ENCODE assay signal across 19 mouse cellular contexts in the genomic region with DNA sequence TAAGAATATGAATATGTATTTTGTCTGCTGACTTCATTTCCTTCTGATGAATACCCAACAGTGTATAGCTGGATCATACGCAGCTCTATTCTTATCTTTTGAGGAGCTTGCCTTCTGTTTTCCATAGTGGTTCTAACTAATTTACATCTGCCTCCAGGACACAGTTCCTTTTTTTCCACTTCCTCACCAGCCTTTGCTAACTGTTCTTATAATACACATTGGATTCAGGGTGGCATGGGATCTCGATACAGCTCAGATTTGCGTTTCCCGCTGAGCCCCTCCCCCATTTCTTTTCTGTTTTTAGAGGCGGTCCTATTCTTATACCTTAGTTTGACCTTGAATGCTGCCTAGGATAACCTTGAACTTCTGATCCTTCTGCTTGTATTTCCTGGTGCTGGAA. TPM values are rescaled to one million over a fixed set of nuclear protein-coding genes. Genes with fewer than 3 reads are reported as not detected.
DNase-seq lines count a peak whose midpoint lies in the region; TF ChIP-seq lines count a peak whose summit lies in the region.
"Had no signal": no experiment of that assay in that cellular context is flagged by ENCODE, and none has a peak within 500 bp of the region (broad histone marks: within the 10 kb centered on the region; RNA-seq: fewer than 3 reads in every experiment).

No protein-coding gene starts in this region.

- H3K9ac ChIP-seq in MEL (ENCODE audit: control insufficient read depth, low read depth, low read length, poor library complexity, severe bottlenecking) = no peak overlapping the region
- H3K9ac ChIP-seq: hindbrain, embryonic 12.5 days had no signal

- TF ChIP-seq RAD21 in MEL (IDR thresholded peaks at IDR 0.05; ENCODE audit: low read depth, low read length) = no peak

- 98% methylated on average over 5 of the region's 5 CpGs for WGBS in thymus, adult 2 months

- H3K4me1 ChIP-seq in MEL (ENCODE audit: control insufficient read depth in 1 of 2, insufficient read depth in 2 of 2, low read length in 2 of 2) = no peaks in the 10 kb centered on the region; a peak in 1 of 4 replicates
- peaks cover 17% of the 10 kb centered on the region for H3K4me1 ChIP-seq in bone marrow macrophage, adult 2 months (ENCODE audit: control insufficient read depth, insufficient read depth, low read length)
- H3K4me1 ChIP-seq in thymus, adult 2 months (replicated peaks; ENCODE audit: control insufficient read depth, insufficient read depth, low read length) = no peaks in the 10 kb centered on the region
- H3K4me1 ChIP-seq: embryonic facial prominence, embryonic 10.5 days; hindbrain, embryonic 12.5 days had no signal

- no peak for TF ChIP-seq EP300 in MEL (IDR thresholded peaks at IDR 0.05; ENCODE audit: low read depth in 1 of 2, low read length in 2 of 2)

- H3K36me3 ChIP-seq in MEL (ENCODE audit: control insufficient read depth in 1 of 2, insufficient read depth in 2 of 2, low read length in 2 of 2) = peaks cover 0 to 24% of the 10 kb centered on the region in 2 experiments; a peak in 3 of 4 replicates
- H3K36me3 ChIP-seq in thymus, adult 2 months (ENCODE audit: control insufficient read depth, insufficient read depth, low read length) = no peaks in the 10 kb centered on the region
- H3K36me3 ChIP-seq: G1E had no signal

- TF ChIP-seq POLR2A in MEL (IDR thresholded peaks at IDR 0.05; ENCODE audit: control insufficient read depth in 1 of 2, insufficient read depth in 1 of 2, low read depth in 1 of 2, low read length in 2 of 2, poor library complexity in 1 of 2) = no peak
- TF ChIP-seq POLR2A in bone marrow macrophage, adult 2 months (IDR thresholded peaks at IDR 0.05; ENCODE audit: borderline replicate concordance, low read depth, low read length) = no peak
- TF ChIP-seq POLR2A in thymus, adult 2 months (IDR thresholded peaks at IDR 0.05; ENCODE audit: control insufficient read depth, extremely low read depth, insufficient read depth, low read length, poor library complexity) = no peak

- H3K79me2 ChIP-seq in MEL (ENCODE audit: control insufficient read depth, insufficient read depth, low read length, poor library complexity) = no peaks in the 10 kb centered on the region; the same call in 1 of the 2 replicates

- H3K27me3 ChIP-seq in MEL (ENCODE audit: control insufficient read depth in 1 of 2, insufficient read depth in 2 of 2, low read length in 2 of 2) = no peaks in the 10 kb centered on the region
- no peaks in the 10 kb centered on the region for H3K27me3 ChIP-seq in thymus, adult 2 months (ENCODE audit: control insufficient read depth, insufficient read depth, low read length)
- H3K27me3 ChIP-seq: hindbrain, embryonic 12.5 days; Patski had no signal

- DNase-seq in layer of hippocampus, adult 9-11 months = peak; percentile 31
- no peak for DNase-seq in layer of hippocampus, postnatal 36 days
- DNase-seq in ES-CJ7 (ENCODE audit: low read depth, low spot score) (peak; percentile 62), MEL (ENCODE audit: low read depth, low spot score) (peak; percentile 18)
- DNase-seq in thymus, adult 2 months = no peak
- DNase-seq in cerebellum, postnatal 4 days (ENCODE audit: low spot score in 2 of 2) = no peak
- DNase-seq: adrenal gland, adult 8-10 months; adrenal gland, postnatal 36 days; cerebellum, adult 11-12 months; cerebellum, adult 9-10 months; cerebellum, postnatal 36 days; gastrocnemius, postnatal 14 days; heart, postnatal 10 days; heart, postnatal 4 days had no signal

- no peaks in the 10 kb centered on the region for H3K9me3 ChIP-seq in MEL (replicated peaks; ENCODE audit: insufficient read depth, low read length)
- H3K9me3 ChIP-seq: embryonic facial prominence, embryonic 10.5 days; G1E; hindbrain, embryonic 12.5 days had no signal

- H3K27ac ChIP-seq in MEL (ENCODE audit: control insufficient read depth, low read depth, low read length) = no peak overlapping the region
- peak overlapping the region; percentile 25 for H3K27ac ChIP-seq in bone marrow macrophage, adult 2 months (ENCODE audit: insufficient read depth, low read depth, low read length)
- no peak overlapping the region for H3K27ac ChIP-seq in thymus, adult 2 months (ENCODE audit: control insufficient read depth, insufficient read depth, low read length)
- H3K27ac ChIP-seq: embryonic facial prominence, embryonic 10.5 days; hindbrain, embryonic 12.5 days had no signal

- TF ChIP-seq CTCF in MEL (IDR thresholded peaks at IDR 0.05 in 2 of 3, conservative IDR thresholded peaks at IDR 0.05 in 1 of 3; ENCODE audit: control insufficient read depth in 1 of 3, insufficient read depth in 1 of 3, low read depth in 2 of 3, low read length in 3 of 3, poor library complexity in 1 of 3, severe bottlenecking in 1 of 3) = no peak
- no peak for TF ChIP-seq CTCF in bone marrow macrophage, adult 2 months (IDR thresholded peaks at IDR 0.05; ENCODE audit: low read depth, low read length)
- TF ChIP-seq CTCF in thymus, adult 2 months (IDR thresholded peaks at IDR 0.05; ENCODE audit: borderline replicate concordance, control insufficient read depth, extremely low read depth, insufficient read depth, low read length, poor library complexity) = no peak

- H3K4me3 ChIP-seq in MEL (ENCODE audit: control insufficient read depth in 1 of 2, insufficient read depth in 1 of 2, low read depth in 2 of 2, low read length in 2 of 2) = no peak overlapping the region
- H3K4me3 ChIP-seq in bone marrow macrophage, adult 2 months (ENCODE audit: insufficient read depth, low read length) = no peak overlapping the region
- no peak overlapping the region for H3K4me3 ChIP-seq in thymus, adult 2 months (ENCODE audit: control insufficient read depth, insufficient read depth, low read length)
- H3K4me3 ChIP-seq: embryonic facial prominence, embryonic 10.5 days; hindbrain, embryonic 12.5 days had no signal

TF ChIP-seq in MEL, 35 proteins besides CTCF, POLR2A, EP300 and RAD21:
- TF ChIP-seq ZNF384 (IDR thresholded peaks at IDR 0.05; ENCODE audit: low read depth, low read length) (no peak), UBTF (IDR thresholded peaks at IDR 0.05; ENCODE audit: borderline replicate concordance, insufficient read depth, low read depth, low read length) (no peak), SIN3A (IDR thresholded peaks at IDR 0.05; ENCODE audit: low read length) (no peak), MAZ (IDR thresholded peaks at IDR 0.05; ENCODE audit: low read depth, low read length) (no peak), USF1 (IDR thresholded peaks at IDR 0.05; ENCODE audit: low read depth, low read length) (no peak), NRF1 (IDR thresholded peaks at IDR 0.05; ENCODE audit: insufficient read depth, low read depth, low read length, poor library complexity, severe bottlenecking) (no peak), ZC3H11A (IDR thresholded peaks at IDR 0.05; ENCODE audit: low read depth, low read length) (no peak), GABPA (IDR thresholded peaks at IDR 0.05; ENCODE audit: low read depth, low read length) (no peak), NELFE (IDR thresholded peaks at IDR 0.05; ENCODE audit: low read depth, low read length) (no peak), ZKSCAN1 (IDR thresholded peaks at IDR 0.05; ENCODE audit: low read depth, low read length) (no peak), E2F4 (IDR thresholded peaks at IDR 0.05; ENCODE audit: borderline replicate concordance, low read depth, low read length) (no peak), BHLHE40 (IDR thresholded peaks at IDR 0.05; ENCODE audit: borderline replicate concordance, low read depth, low read length) (no peak), KAT2A (conservative IDR thresholded peaks at IDR 0.05; ENCODE audit: low read depth, low read length) (no peak), POLR2AphosphoS5 (IDR thresholded peaks at IDR 0.05; ENCODE audit: borderline replicate concordance, low read depth, low read length) (no peak), SMC3 (IDR thresholded peaks at IDR 0.05; ENCODE audit: low read depth, low read length) (no peak), MAFK (IDR thresholded peaks at IDR 0.05; ENCODE audit: borderline replicate concordance, low read depth, low read length) (no peak), POLR2AphosphoS2 (IDR thresholded peaks at IDR 0.05; ENCODE audit: low read length) (no peak), GATA1 (IDR thresholded peaks at IDR 0.05; ENCODE audit: low read depth, low read length) (no peak), JUND (IDR thresholded peaks at IDR 0.05; ENCODE audit: low read depth, low read length) (no peak), MAX (IDR thresholded peaks at IDR 0.05; ENCODE audit: low read length) (no peak)

RNA-seq across cellular contexts. Expression of a gene that starts 37.0 kb away (rescaled TPM):
- 10 to 100 TPM; 41.4 to 48.1 TPM for total RNA-seq in layer of hippocampus, postnatal 36 days (2021)
- 18.9 and 22.4 TPM in 2 replicates for total RNA-seq in MEL (2012; rRNA removed)
- 100 to 1,000 TPM in 1 of 2 experiments, 10 to 100 TPM in 1; 87.9 to 230 TPM for polyA plus RNA-seq in MEL (2012; ENCODE audit: insufficient read depth in 1 of 2, insufficient read length in 2 of 2, low read depth in 1 of 2, low replicate concordance in 2 of 2, missing spikeins in 1 of 2)
- polyA plus RNA-seq in bone marrow macrophage, adult 2 months (2012; ENCODE audit: insufficient read depth, insufficient read length, missing spikeins) = 35.2 and 37.6 TPM in 2 replicates
- polyA plus RNA-seq in thymus, adult 2 months (2012; rRNA removed) = 5.7 and 5.8 TPM in 2 replicates
- polyA plus RNA-seq: G1E had no signal

RNA-seq across cellular contexts. Expression of a gene that starts 57.5 kb away (rescaled TPM):
- 100 to 1,000 TPM; 233 to 259 TPM for total RNA-seq in layer of hippocampus, postnatal 36 days (2021)
- 21.3 and 25.1 TPM in 2 replicates for total RNA-seq in MEL (2012; rRNA removed)
- 10 to 100 TPM in 1 of 2 experiments, not detected in 1; 33.7 TPM for polyA plus RNA-seq in MEL (2012; ENCODE audit: insufficient read depth in 1 of 2, insufficient read length in 2 of 2, low read depth in 1 of 2, low replicate concordance in 2 of 2, missing spikeins in 1 of 2)
- 37.3 and 40.7 TPM in 2 replicates for polyA plus RNA-seq in bone marrow macrophage, adult 2 months (2012; ENCODE audit: insufficient read depth, insufficient read length, missing spikeins)
- polyA plus RNA-seq in thymus, adult 2 months (2012; rRNA removed) = 148 and 163 TPM in 2 replicates

Comparison
In these comparisons a context has a peak if more than half of its experiments do, and no peak if none do; other contexts are left out.
1. DNase-seq: peak in layer of hippocampus, adult 9-11 months (single experiment), ES-CJ7 (single experiment) and MEL (single experiment); none in layer of hippocampus, postnatal 36 days (0 of 2), thymus, adult 2 months (single experiment) and cerebellum, postnatal 4 days (0 of 2).